Mouse (Mus musculus) 3T3-L1 (cell line): ENCODE data around the gene Pdk1.
A peak's percentile ranks its signal among the peaks of the same experiment; 100 is the strongest.
"Not testable (repeated sequence)": the region's sequence is repeated elsewhere in the genome, so short reads cannot be mapped to it uniquely, and the experiment has no call there.

Experiments
- DNase-seq: peaks from one replicate; pipeline ENCODE4 v3.0.0-alpha.2; 2015; ENCODE audit warnings: low read depth, low spot score

Gene Pdk1

DNA sequence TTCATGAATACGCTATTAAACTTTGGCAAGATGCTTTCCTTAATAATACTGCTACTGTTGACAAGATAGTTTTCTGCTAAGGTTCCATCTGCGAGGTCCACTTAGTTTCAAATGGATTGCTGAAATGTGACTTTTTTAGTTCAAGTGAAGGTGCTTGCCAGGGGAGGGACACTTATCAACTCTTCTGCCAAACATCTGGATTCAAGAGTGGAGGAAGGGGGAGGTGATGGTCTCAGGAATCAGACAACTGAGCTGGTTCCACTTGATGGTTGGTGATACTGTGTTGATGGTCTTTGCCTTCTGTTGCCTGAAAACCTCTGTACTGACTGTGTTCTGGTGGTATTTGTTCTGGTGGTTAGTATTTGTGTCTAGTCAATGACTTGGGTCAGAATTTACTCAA lies 1.4 kb downstream of the Pdk1 start:
- DNase-seq: peak; percentile 18

DNA sequence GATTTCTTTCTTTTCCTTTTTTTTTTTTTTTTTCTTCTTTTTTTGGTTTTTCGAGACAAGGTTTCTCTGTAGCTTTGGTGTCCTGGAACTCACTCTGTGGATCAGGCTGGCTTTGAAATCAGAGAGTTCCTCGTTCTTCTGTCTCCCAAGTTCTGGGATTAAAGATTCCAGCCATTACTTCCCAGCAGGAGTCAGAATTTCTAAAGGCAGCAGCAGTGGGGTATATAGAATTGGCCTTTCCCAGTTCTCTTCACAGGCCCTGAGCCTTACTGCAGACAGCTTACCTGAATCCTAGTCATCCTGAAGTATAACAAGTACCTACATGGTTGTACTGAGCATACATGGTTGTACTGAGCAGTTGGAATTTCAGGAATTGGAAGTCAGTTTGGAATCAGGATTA lies 1.8 kb downstream of the Pdk1 start:
- no peak for DNase-seq

DNA sequence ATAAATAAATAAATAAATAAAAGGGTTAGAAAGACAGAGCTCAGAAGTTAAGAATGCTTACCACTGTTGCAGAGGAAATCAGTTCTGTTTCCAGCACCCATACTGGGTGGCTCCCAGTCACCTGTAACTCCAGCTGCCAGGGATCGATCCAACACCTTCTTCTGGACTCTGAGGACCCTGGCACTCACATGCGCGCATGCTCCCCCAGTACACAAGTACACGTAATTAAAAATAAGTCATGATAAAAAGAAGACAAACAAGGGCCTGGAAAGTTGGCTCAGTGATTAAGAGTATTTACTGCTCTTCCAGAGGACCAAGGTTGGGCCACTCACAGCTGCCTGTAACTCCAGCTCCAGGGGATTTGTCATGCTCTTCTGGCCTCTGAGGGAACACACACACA lies 4.8 kb downstream of the Pdk1 start:
- DNase-seq: no peak

GRCm38 (mm10) chr2:71878441-71878840 lies 5.4 kb downstream of the Pdk1 start:
- no peak for DNase-seq

- DNase-seq: no peak
Observed at GRCm38 (mm10) chr2:71878943-71879342, 5.9 kb downstream of the Pdk1 start.

DNA sequence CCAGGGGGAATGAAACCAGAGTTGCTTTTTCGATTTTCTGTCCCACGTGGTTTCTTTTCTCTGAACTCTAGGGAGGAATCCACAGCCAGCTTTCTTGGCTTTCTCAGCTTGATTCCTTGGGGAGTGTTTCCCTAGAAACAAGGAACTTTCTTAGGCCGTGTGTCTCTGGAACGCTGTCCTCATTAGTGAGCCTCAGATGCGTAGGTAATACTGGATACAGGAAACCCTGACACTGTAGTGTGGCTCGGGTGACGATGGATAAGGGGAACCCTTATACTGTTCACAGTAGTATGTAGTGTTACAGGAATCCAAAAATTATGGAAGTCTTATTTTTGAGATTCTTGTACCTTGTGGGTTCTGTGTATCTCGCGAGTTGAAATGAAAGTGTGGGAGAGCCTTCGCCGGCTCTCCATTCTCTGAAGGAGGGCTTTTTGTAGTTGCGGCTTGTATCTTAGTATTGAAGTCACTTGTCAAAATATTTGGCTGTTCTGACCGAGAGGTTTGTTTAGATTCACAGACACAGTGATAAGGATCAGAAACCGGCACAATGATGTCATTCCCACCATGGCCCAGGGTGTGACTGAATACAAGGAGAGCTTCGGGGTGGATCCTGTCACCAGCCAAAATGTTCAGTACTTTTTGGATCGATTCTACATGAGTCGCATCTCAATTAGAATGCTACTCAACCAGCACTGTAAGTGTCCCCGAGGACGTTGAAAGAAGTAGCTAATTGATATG lies 10.1 kb downstream of the Pdk1 start:
- DNase-seq: no peak

DNA sequence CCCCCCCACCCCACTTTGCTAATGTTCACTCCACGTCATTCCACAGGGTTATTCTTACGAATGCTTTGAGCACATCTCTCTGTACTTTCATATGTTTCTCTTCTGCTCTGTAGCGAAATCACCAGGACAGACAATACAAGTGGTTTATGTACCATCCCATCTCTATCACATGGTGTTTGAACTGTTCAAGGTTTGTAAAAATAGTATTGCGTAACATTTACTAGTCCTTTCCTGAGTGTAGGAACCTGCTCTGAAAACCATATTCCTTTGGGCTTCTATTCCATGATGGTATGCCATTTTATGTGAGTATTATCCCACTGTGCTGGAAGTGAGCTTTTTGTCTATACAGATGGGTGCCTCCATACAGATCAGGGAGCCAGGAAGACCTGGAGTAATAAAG lies 14.2 kb downstream of the Pdk1 start:
- no peak for DNase-seq

DNA sequence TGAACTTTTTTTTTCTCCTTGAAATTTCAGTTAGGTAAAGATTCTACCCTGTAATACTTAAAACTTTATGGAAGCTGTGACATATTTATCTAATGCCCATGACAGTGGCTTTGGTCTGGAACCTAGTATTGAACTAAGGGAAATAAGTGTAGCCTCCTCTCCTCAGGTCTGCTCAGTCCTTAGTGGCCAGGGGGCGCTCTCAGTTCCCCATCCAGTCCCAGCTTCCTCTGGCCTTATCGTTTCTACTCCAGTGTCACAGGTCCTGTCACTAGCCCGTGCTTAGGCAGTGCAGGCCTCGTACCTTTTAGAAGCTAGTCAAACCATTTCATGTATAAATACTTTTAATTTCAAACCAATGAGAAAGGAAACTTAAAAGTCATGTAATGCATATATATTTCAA lies 15.4 kb downstream of the Pdk1 start:
- DNase-seq: no peak

DNA sequence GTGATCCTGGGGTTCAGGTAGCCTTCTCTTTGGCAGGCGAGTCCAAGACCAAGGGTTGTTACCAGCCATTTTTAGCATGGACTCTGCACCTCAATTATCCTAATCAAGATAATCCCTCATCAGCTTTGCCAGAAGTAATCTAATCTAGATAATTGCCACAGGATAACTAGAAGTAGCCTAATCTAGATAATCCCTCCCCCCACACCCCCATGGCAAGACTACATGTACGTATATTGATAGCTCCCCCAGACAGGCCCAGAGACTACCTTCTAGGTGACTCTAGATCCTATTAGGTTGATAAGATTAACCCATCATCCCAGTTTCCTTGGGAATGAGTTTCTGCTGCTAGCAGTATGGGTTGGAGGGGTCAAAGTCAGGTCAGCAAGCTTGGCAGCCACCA lies 18.5 kb downstream of the Pdk1 start:
- no peak for DNase-seq

DNA sequence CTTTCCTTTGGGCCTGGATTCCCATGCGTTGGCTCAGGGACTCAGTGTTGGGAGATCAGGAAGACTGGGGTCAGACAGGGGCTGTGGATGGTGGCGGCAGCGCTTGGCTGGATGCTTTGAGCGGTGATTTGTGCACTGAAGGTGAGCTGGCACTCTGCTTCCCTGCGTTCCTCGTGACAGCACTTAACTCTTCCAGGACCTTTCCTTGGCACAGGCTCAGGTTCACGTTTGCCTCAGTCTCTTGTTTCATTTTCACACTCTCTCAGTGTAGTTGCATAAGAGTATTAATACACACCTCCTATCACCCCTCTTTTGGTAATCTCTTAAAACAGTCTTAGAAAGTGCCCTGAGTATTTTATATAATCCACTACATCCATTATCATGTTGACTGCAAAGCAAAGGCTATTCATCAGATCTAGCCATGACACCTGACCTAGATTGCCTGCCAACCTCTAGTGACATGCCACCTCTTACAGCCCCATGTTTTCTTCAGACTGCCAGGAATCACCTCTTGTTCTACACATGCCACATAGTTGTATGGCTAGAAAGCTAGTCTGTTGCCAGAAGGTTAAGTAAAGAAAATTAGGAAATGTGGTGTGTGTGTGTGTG lies 19.8 kb downstream of the Pdk1 start:
- no peak for DNase-seq

GRCm38 (mm10) chr2:71895596-71896286 lies 22.7 kb downstream of the Pdk1 start:
- DNase-seq: no peak

DNA sequence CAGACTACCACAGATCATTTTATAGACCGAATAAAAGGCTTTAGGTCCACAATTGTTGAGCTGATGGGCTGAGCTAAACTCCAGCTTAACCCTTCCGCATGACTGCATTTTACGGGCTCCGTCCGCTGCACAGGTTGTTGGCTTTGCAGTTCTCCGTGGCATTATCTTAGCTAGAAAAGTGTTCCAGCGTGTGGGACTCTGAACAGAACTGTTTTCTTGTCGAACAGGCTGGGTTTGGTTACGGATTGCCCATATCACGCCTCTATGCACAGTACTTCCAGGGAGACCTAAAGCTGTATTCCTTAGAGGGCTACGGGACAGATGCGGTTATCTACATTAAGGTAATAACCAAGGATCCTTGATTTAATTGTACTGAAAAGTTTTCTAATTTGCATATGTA lies 24.4 kb downstream of the Pdk1 start:
- DNase-seq: no peak

DNA sequence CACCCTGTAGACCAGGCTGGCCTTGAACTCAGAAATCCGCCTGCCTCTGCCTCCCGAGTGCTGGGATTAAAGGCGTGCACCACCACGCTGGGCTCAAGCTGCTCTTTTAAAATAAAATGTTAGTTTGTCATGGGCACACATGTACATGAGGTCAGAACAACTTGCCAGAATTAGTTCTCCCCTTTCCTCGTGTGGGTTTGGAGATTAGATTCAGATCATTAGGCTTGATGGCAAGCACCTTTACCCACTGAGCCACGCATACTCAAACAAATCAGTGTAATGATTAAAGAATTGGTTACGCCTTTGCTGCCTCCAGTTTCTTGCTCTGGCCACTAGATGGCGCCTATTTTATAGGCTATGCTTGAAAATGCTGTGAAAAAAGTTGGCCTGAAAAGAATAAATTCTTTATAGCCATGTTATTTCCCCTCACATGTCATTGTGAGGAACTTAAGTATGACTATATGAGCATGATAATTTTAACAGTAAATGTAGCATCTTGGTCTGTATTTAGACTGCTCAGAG lies 25.4 kb downstream of the Pdk1 start:
- peak; percentile 72 for DNase-seq

- no peak for DNase-seq
Observed at GRCm38 (mm10) chr2:71899886-71900285, 26.9 kb downstream of the Pdk1 start.

DNA sequence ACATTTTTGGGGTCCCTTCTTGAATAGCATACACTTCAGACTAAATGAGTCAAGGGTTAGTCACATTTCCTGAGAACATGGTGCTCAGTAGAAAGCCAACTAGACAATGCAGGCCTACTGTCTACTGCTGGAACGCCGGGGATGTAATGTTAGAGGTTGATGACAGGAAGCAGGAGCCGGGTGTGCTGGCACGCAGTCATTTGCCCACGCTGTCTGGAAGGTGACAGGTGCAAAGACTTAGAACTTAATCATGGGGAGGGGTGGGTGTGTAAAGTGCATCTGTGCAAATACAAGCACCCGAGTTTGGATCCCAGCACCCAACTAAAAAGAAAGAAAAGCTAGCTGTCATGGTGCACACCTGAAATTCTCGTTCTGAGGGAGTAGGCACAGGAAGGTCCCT lies 32.1 kb downstream of the Pdk1 start:
- DNase-seq: no peak

DNA sequence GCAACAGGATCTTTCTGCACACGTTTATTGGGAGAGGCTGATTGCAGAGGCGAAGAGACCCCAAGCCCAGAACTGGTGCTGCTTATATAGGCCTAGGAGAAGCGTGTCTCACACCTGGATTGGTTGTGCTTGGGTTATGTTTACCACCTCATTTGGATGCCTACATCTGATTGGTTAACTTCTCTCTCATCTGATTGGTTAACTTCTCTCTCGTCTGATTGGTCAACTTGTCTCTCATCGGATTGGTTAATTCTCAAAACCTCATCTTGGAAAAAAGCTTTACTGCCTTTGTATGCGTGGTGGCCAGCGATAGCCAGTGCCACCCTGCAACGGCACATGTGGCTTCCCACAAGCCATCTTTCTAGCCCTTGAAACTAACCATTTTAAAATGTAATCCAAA lies 33.3 kb downstream of the Pdk1 start:
- DNase-seq: not testable (repeated sequence)

- DNase-seq: no peak
Observed at GRCm38 (mm10) chr2:71913911-71914310, 40.9 kb downstream of the Pdk1 start.

DNA sequence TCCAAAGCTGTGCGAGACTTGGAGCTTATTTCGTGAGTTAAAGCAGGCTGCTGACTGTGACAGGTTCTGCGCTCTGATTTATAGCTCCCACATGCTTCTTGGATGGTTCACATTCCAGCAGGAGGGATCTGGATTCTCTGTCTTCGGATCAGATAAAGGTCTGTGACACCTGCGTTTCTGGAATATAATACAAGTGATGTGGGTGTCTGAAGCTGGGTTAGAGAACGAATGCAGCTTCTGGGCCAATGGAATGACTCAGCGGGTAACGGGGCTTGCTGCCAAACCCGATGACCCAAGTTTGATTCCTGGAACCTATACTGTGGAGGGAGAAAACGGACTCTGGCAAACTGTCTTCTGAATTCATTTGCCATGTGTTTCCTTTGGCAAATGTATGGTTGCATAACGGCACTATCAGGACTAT lies 46.2 kb downstream of the Pdk1 start:
- DNase-seq: peak; percentile 84

DNA sequence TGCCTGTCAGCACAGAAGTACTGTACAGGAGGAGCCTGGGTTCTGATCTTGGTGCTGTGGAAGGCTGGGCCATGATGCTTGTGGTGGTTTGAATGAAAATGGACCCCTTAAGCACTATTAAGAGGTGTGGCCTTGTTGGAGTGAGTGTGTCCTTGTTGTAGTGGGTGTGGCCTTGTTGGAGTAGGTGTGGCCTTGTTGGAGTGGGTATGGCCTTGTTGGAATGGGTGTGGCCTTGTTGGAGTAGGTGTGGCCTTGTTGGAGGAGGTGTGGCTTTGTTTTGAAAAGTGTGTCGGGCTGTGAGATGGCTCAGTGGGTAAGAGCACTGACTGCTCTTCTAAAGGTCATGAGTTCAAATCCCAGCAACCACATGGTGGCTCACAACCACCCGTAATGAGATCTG lies 51.9 kb downstream of the Pdk1 start:
- not testable (repeated sequence) for DNase-seq

DNA sequence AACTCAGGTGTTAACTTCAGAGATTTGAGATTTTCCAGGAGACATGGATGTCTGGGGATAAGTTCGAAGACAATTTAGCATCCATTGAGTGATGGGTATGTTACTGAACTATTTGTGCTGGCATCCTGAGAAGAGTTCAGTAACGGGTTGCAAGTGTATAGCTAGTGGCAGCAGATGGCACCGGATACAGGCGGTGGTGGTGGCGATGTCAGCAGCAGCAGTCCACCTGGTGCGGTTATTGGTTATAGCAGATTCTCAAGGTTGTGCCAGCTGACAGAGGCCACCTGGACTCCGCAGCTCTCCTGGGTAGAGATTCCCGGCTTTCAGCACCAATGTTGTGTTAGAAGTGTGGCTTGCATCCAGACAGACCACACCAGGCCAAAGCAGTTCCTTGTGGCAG lies 61.0 kb downstream of the Pdk1 start:
- no peak for DNase-seq

DNA sequence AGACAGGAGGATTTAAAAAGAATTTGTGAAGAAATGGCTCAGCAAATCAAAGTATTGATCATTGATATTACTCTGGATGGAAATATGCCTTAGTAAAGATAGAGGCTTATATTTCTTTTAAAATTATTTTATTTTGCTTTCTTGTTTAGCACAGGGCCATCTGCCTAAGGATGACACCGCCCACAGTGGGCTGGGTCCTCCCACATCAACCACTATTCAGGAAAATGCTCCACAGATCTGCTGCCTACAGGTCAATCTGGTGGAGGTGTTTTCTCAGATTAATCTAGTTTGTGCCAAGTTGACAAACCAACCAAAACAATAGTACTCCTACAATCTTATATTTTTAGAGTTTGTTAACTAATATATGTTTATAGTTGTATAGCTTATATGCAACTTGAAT lies 63.7 kb downstream of the Pdk1 start:
- DNase-seq: no peak

DNA sequence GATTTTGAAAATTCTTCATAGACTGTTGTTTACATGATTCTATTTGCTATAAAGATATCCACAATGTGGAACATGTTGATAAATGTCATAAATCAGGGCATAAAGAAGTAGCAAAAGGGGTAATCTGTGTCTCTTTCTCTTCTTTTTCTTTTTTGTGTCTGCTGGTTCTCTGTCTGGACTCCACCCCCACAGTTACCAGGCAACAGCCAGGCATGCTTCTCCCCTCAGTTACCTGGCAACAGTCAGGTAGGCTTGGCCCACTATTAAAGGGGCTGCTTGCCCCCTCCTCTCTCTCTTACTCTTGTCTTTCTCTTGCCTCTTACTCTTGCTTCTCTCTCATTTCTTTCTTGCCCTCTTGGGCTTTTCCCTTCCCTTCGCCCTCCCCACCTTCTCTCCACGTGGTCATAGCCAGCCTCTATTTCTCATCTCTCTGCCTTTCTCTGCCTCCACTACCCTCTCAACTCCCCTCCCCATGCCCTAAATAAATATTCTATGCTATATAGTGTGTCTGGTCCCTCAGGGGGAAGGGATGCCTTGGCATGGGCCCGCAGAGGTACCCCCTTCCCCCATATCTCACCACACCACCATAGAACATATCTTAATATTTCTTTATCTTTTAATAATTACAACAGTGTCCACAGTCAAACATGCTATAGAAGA lies 64.8 kb downstream of the Pdk1 start:
- DNase-seq: no peak
